Mouse (Mus musculus) left cerebral cortex, postnatal 25 days (tissue): ENCODE results near the gene Pcgf5. TPM values are rescaled to one million over a fixed set of nuclear protein-coding genes. Genes with fewer than 3 reads are reported as not detected.
A peak's percentile ranks its signal among the peaks of the same experiment; 100 is the strongest.

ENCODE experiments used
- DNase-seq, 2 experiments: peaks; one replicate each; pipeline ENCODE4 v3.0.0; 2022; ENCODE audit warnings: low spot score in 2 of 2, mixed read lengths in 1 of 2
- intact Hi-C: fragments of 180-260 bp; cut with DNase I; formaldehyde crosslinking; loops from one replicate; pipeline ENCODE4 v1.15.1; 2025
- total RNA-seq, 2 experiments: library from RNA; stranded (reverse); gene quantifications; 2 replicates each; pipeline ENCODE4 v1.2.3; 2021

Pcgf5 gene
- total RNA-seq, 2 experiments from 2014 or later, result 19.5 to 20.1 TPM

GRCm38 (mm10) chr19:36470106-36470505 is 122.0 kb downstream of the Pcgf5 start:
- intact Hi-C loops, result loop anchor here (2.0 to 10.0 kb wide), 3 partner anchors 37 to 435 kb away; no protein-coding TSS in a partner anchor
- peak; percentile 68 to 81 for DNase-seq

GRCm38 (mm10) chr19:36471325-36471724 is 123.2 kb downstream of the Pcgf5 start:
- intact Hi-C loops, result loop anchor here (1.0 to 10.0 kb wide), 5 partner anchors 24 to 433 kb away; partner anchors contain the start of gene Hectd2
- peak in 1 of 2 experiments; percentile 80 for DNase-seq

- intact Hi-C loops, result loop anchor here (10.0 kb wide), 1 partner anchor 428 kb away; no protein-coding TSS in a partner anchor
- no peak for DNase-seq
Measured at GRCm38 (mm10) chr19:36476596-36476995, 128.5 kb downstream of the Pcgf5 start.

GRCm38 (mm10) chr19:36477151-36477550 is 129.0 kb downstream of the Pcgf5 start:
- peak; percentile 63 to 74 for DNase-seq

GRCm38 (mm10) chr19:36477684-36478083 is 129.6 kb downstream of the Pcgf5 start:
- intact Hi-C loops, result loop anchor here (10.0 kb wide), 1 partner anchor 427 kb away; no protein-coding TSS in a partner anchor
- no peak for DNase-seq

More at GRCm38 (mm10) chr19:36477151-36477550, 129.0 kb downstream of the Pcgf5 start:
- intact Hi-C loops, result loop anchor here (10.0 kb wide), 1 partner anchor 428 kb away; no protein-coding TSS in a partner anchor

- peak; percentile 39 to 92 for DNase-seq
- intact Hi-C loops, result no loop called here
Measured at GRCm38 (mm10) chr19:36490911-36491310, 142.8 kb downstream of the Pcgf5 start.

GRCm38 (mm10) chr19:36495555-36495954 is 147.4 kb downstream of the Pcgf5 start:
- intact Hi-C loops, result loop anchor here (1.0 kb wide), 1 partner anchor 24 kb away; no protein-coding TSS in a partner anchor
- peak; percentile 37 to 87 for DNase-seq

GRCm38 (mm10) chr19:36496532-36496931 is 148.4 kb downstream of the Pcgf5 start:
- DNase-seq, result no peak
- intact Hi-C loops, result no loop called here

- DNase-seq, result peak in 1 of 2 experiments; percentile 41
- intact Hi-C loops, result no loop called here
Measured at GRCm38 (mm10) chr19:36497067-36497466, 149.0 kb downstream of the Pcgf5 start.

GRCm38 (mm10) chr19:36497744-36498143 is 149.6 kb downstream of the Pcgf5 start:
- DNase-seq, result no peak

GRCm38 (mm10) chr19:36504716-36505115 is 156.6 kb downstream of the Pcgf5 start:
- peak in 1 of 2 experiments; percentile 82 for DNase-seq
- intact Hi-C loops, result loop anchor here (5.0 kb wide), 1 partner anchor 32 kb away; no protein-coding TSS in a partner anchor

More at GRCm38 (mm10) chr19:36497744-36498143, 149.6 kb downstream of the Pcgf5 start:
- intact Hi-C loops, result no loop called here

Other genes starting within 250 kb of the Pcgf5 start
- not detected for gene Ankrd1, start 228.2 kb upstream of the Pcgf5 start, total RNA-seq
- 10 to 100 TPM; 21.9 to 25.4 TPM for gene Hectd2, start 206.3 kb downstream of the Pcgf5 start, total RNA-seq